ENCODE assay signal across 8 mouse cellular contexts in genomic region chr2:71644038-71644470, GRCm38 (mm10).
DNase-seq lines count a peak whose midpoint lies in the region; ATAC-seq and TF ChIP-seq lines count a peak whose summit lies in the region.

No protein-coding gene starts in this region.

- H3K9me3 ChIP-seq in liver, embryonic 13.5 days (replicated peaks): no peaks in the 10 kb centered on the region
- H3K9me3 ChIP-seq in liver, embryonic 11.5 days (ENCODE audit: control insufficient read depth, low read length): no peaks in the 10 kb centered on the region; the same call in 1 of the 2 replicates
- H3K9me3 ChIP-seq in lung, postnatal 0 days (ENCODE audit: low read length): no peaks in the 10 kb centered on the region

- H3K4me1 ChIP-seq in liver, embryonic 13.5 days (replicated peaks): no peaks in the 10 kb centered on the region
- no peaks in the 10 kb centered on the region for H3K4me1 ChIP-seq in liver, embryonic 11.5 days (replicated peaks; ENCODE audit: control insufficient read depth, insufficient read depth, low read length)
- no peaks in the 10 kb centered on the region for H3K4me1 ChIP-seq in lung, postnatal 0 days (ENCODE audit: insufficient read depth, low read depth, low read length)

- H3K27ac ChIP-seq in liver, embryonic 13.5 days: no peak overlapping the region
- H3K27ac ChIP-seq in liver, embryonic 11.5 days (ENCODE audit: low read depth, low read length): no peak overlapping the region
- H3K27ac ChIP-seq in lung, postnatal 0 days (ENCODE audit: low read length): no peak overlapping the region

- H3K4me3 ChIP-seq in liver, embryonic 13.5 days (replicated peaks): no peak overlapping the region
- no peak overlapping the region for H3K4me3 ChIP-seq in liver, embryonic 11.5 days (ENCODE audit: low read depth, low read length)
- no peak overlapping the region for H3K4me3 ChIP-seq in lung, postnatal 0 days (ENCODE audit: low read depth, low read length)

- H3K27me3 ChIP-seq in liver, embryonic 13.5 days: no peaks in the 10 kb centered on the region
- H3K27me3 ChIP-seq in liver, embryonic 11.5 days (replicated peaks; ENCODE audit: control insufficient read depth, insufficient read depth, low read length): no peaks in the 10 kb centered on the region
- no peaks in the 10 kb centered on the region for H3K27me3 ChIP-seq in lung, postnatal 0 days (replicated peaks; ENCODE audit: insufficient read depth, low read length)

- no peaks in the 10 kb centered on the region for H3K36me3 ChIP-seq in liver, embryonic 13.5 days
- H3K36me3 ChIP-seq in liver, embryonic 11.5 days (ENCODE audit: control insufficient read depth, insufficient read depth, low read length): no peaks in the 10 kb centered on the region
- H3K36me3 ChIP-seq in lung, postnatal 0 days (ENCODE audit: insufficient read depth, low read length): no peaks in the 10 kb centered on the region

- no peak for DNase-seq in liver, embryonic 13.5 days
- DNase-seq in liver, embryonic 11.5 days (ENCODE audit: low spot score): no peak
- peak; percentile 69 for DNase-seq in embryo, embryonic 10 days (ENCODE audit: low spot score)
- peak; percentile 83 for DNase-seq in lung, postnatal 0 days (ENCODE audit: low spot score)
- no peak for DNase-seq in cerebellum, adult 11-12 months
- DNase-seq in frontal cortex, postnatal 36 days (ENCODE audit: low spot score in 2 of 2): no peak
- no peak for DNase-seq in gastrocnemius, adult 18-20 months (ENCODE audit: low spot score)

- no peak overlapping the region for H3K9ac ChIP-seq in liver, embryonic 13.5 days
- H3K9ac ChIP-seq in liver, embryonic 11.5 days (ENCODE audit: low read depth, low read length): no peak overlapping the region
- no peak overlapping the region for H3K9ac ChIP-seq in lung, postnatal 0 days (replicated peaks; ENCODE audit: low read depth)

- peak; percentile 93 for TF ChIP-seq EP300 in lung, postnatal 0 days (IDR thresholded peaks at IDR 0.05)

- peak; percentile 36; the same call in 1 of the 2 replicates for ATAC-seq in liver, embryonic 13.5 days (ENCODE audit: low read depth)
- no peak for ATAC-seq in liver, embryonic 11.5 days (replicated peaks; ENCODE audit: low FRiP score)
- peak; percentile 72 to 85 for ATAC-seq in hematopoietic stem cell, adult 5-6 weeks (replicated peaks in 1 of 2; ENCODE audit: insufficient read depth in 1 of 2, low FRiP score in 2 of 2, low TSS enrichment in 1 of 2, low read depth in 1 of 2, poor library complexity in 2 of 2, severe bottlenecking in 2 of 2)
- peak; percentile 96 for ATAC-seq in lung, postnatal 0 days

- WGBS in liver, embryonic 13.5 days (ENCODE audit: insufficient replicate concordance): 15% methylated on average over 6 of the region's 6 CpGs
- WGBS in liver, embryonic 11.5 days: 38% methylated on average over 6 of the region's 6 CpGs
- 25% methylated on average over 6 of the region's 6 CpGs for WGBS in lung, postnatal 0 days

- no peak; the same call in 1 of the 2 replicates for TF ChIP-seq CTCF in lung, postnatal 0 days (IDR thresholded peaks at IDR 0.05)

- H3K4me2 ChIP-seq in liver, embryonic 13.5 days: no peak overlapping the region
- no peak overlapping the region for H3K4me2 ChIP-seq in liver, embryonic 11.5 days
- no peak overlapping the region for H3K4me2 ChIP-seq in lung, postnatal 0 days (replicated peaks; ENCODE audit: low read depth, low read length)

Comparison
In these comparisons a context has a peak if more than half of its experiments do, and no peak if none do; other contexts are left out.
1. DNase-seq: peak in embryo, embryonic 10 days (single experiment) and lung, postnatal 0 days (single experiment); none in liver, embryonic 13.5 days (single experiment), liver, embryonic 11.5 days (single experiment), cerebellum, adult 11-12 months (single experiment), frontal cortex, postnatal 36 days (0 of 2) and gastrocnemius, adult 18-20 months (single experiment).